Mouse (Mus musculus) CH12.LX (cell line): ENCODE measurements around the gene Nudt12. TPM values are rescaled to one million over a fixed set of nuclear protein-coding genes. Genes with fewer than 3 reads are reported as not detected.

Experiments used
- DNase-seq: peaks from one replicate; pipeline ENCODE4 v3.0.0-alpha.2; 2013; ENCODE audit errors: extremely low read depth
- H3K27ac ChIP-seq: 2 replicates; pipeline ENCODE4 v1.5.1; 2012; ENCODE audit warnings: low read depth, mild to moderate bottlenecking, control low read depth, moderate library complexity; ENCODE audit not compliant: insufficient read depth
- H3K27me3 ChIP-seq: replicated peaks from 2 replicates; pipeline ENCODE3; 2012; ENCODE audit warnings: inconsistent platforms
- H3K36me3 ChIP-seq, 2 experiments: replicated peaks in 1 of 2; 2 replicates each; pipeline versions ENCODE3 to v1.6.1; 2012; ENCODE audit warnings: inconsistent platforms in 1 of 2, low read length in 1 of 2, mild to moderate bottlenecking in 1 of 2, mixed read lengths in 1 of 2, moderate library complexity in 1 of 2; ENCODE audit not compliant: control insufficient read depth in 1 of 2, insufficient read depth in 1 of 2
- H3K4me1 ChIP-seq, 2 experiments: 2 replicates each; pipeline ENCODE4 v1.6.1; 2012; ENCODE audit warnings: inconsistent platforms in 1 of 2, moderate library complexity in 1 of 2; ENCODE audit not compliant: insufficient read depth in 2 of 2, control insufficient read depth in 1 of 2
- H3K4me2 ChIP-seq: 2 replicates; pipeline ENCODE4 v1.6.1; 2012; ENCODE audit warnings: low read depth, mild to moderate bottlenecking, control low read depth; ENCODE audit not compliant: poor library complexity, insufficient read depth, severe bottlenecking
- H3K4me3 ChIP-seq, 3 experiments: fragments of 150-350 bp in 1 of 3; sonication (generic) in 1 of 3; replicated peaks in 1 of 3; 2 replicates each; pipeline versions ENCODE3 to v1.5.1; 2011 to 2012; ENCODE audit warnings: low read depth in 2 of 3, low read length in 2 of 3, mild to moderate bottlenecking in 2 of 3, moderate library complexity in 2 of 3, control low read depth in 1 of 3, improper control_type of control experiment in 1 of 3, inconsistent platforms in 1 of 3, mixed read lengths in 1 of 3; ENCODE audit not compliant: poor library complexity in 1 of 3
- H3K79me2 ChIP-seq: replicated peaks from 2 replicates; pipeline ENCODE4 v1.6.1; 2012; ENCODE audit warnings: mild to moderate bottlenecking, moderate library complexity; ENCODE audit not compliant: control insufficient read depth, poor library complexity, insufficient read depth, severe bottlenecking; ENCODE audit errors: extremely low read depth
- H3K9ac ChIP-seq: 2 replicates; pipeline ENCODE4 v1.6.1; 2012; ENCODE audit warnings: low read depth, mild to moderate bottlenecking, control low read depth, moderate library complexity; ENCODE audit not compliant: insufficient read depth
- H3K9me3 ChIP-seq: replicated peaks from 2 replicates; pipeline ENCODE3; 2012; ENCODE audit warnings: low read length, inconsistent platforms, mixed read lengths
- BHLHE40 ChIP-seq: IDR thresholded peaks from 2 replicates; pipeline ENCODE4 v1.6.1; 2011; ENCODE audit warnings: mild to moderate bottlenecking, low read depth, low read length, improper control_type of control experiment
- CHD2 ChIP-seq: IDR thresholded peaks from 2 replicates; pipeline ENCODE4 v1.6.1; 2011; ENCODE audit warnings: low read length, improper control_type of control experiment
- CTCF ChIP-seq, 2 experiments: IDR thresholded peaks in 1 of 2; conservative IDR thresholded peaks in 1 of 2; 2 replicates each; pipeline ENCODE4 v1.5.1; 2011 to 2012; ENCODE audit warnings: low read depth in 2 of 2, low read length in 2 of 2, improper control_type of control experiment in 1 of 2, inconsistent platforms in 1 of 2, mild to moderate bottlenecking in 1 of 2, moderate library complexity in 1 of 2
- EP300 ChIP-seq: IDR thresholded peaks from 2 replicates; pipeline ENCODE4 v1.6.1; 2011; ENCODE audit warnings: low read length, improper control_type of control experiment
- ETS1 ChIP-seq: conservative IDR thresholded peaks from 2 replicates; pipeline ENCODE4 v1.6.1; 2012; ENCODE audit warnings: low read depth, mild to moderate bottlenecking, inconsistent platforms, low read length, improper control_type of control experiment, moderate library complexity
- HCFC1 ChIP-seq: IDR thresholded peaks from 2 replicates; pipeline ENCODE4 v1.6.1; 2012; ENCODE audit warnings: low read depth, mild to moderate bottlenecking, inconsistent platforms, low read length, improper control_type of control experiment
- IRF4 ChIP-seq: IDR thresholded peaks from 2 replicates; pipeline ENCODE4 v1.6.1; 2014; ENCODE audit warnings: low read depth, mild to moderate bottlenecking, inconsistent platforms, low read length, improper control_type of control experiment
- JUN ChIP-seq: IDR thresholded peaks from 2 replicates; pipeline ENCODE4 v1.6.1; 2011; ENCODE audit warnings: low read depth, mild to moderate bottlenecking, low read length, improper control_type of control experiment, moderate library complexity; ENCODE audit not compliant: insufficient read depth
- MAFK ChIP-seq: IDR thresholded peaks from 2 replicates; pipeline ENCODE4 v1.6.1; 2011; ENCODE audit warnings: low read length, improper control_type of control experiment; ENCODE audit not compliant: insufficient replicate concordance
- MAZ ChIP-seq: IDR thresholded peaks from 2 replicates; pipeline ENCODE4 v1.6.1; 2012; ENCODE audit warnings: low read depth, mild to moderate bottlenecking, inconsistent platforms, low read length, improper control_type of control experiment, moderate library complexity
- MXI1 ChIP-seq: IDR thresholded peaks from 2 replicates; pipeline ENCODE4 v1.6.1; 2011; ENCODE audit warnings: mild to moderate bottlenecking, low read depth, low read length, improper control_type of control experiment
- NRF1 ChIP-seq: IDR thresholded peaks from 2 replicates; pipeline ENCODE4 v1.6.1; 2014; ENCODE audit warnings: low read depth, mild to moderate bottlenecking, inconsistent platforms, low read length, improper control_type of control experiment, moderate library complexity
- SMC3 ChIP-seq: IDR thresholded peaks from 2 replicates; pipeline ENCODE4 v1.6.1; 2011; ENCODE audit warnings: low read depth, low read length, improper control_type of control experiment
- TBP ChIP-seq: conservative IDR thresholded peaks from 2 replicates; pipeline ENCODE4 v1.6.1; 2011; ENCODE audit warnings: low read depth, low read length, improper control_type of control experiment
- UBTF ChIP-seq: IDR thresholded peaks from 2 replicates; pipeline ENCODE4 v1.6.1; 2012; ENCODE audit warnings: low read depth, mild to moderate bottlenecking, inconsistent platforms, low read length, improper control_type of control experiment, moderate library complexity
- USF2 ChIP-seq: conservative IDR thresholded peaks from 2 replicates; pipeline ENCODE4 v1.6.1; 2011; ENCODE audit warnings: low read depth, low read length, improper control_type of control experiment
- ZC3H11A ChIP-seq: IDR thresholded peaks from 2 replicates; pipeline ENCODE4 v1.6.1; 2012; ENCODE audit warnings: low read depth, mild to moderate bottlenecking, inconsistent platforms, low read length, improper control_type of control experiment
- ZKSCAN1 ChIP-seq: IDR thresholded peaks from 2 replicates; pipeline ENCODE4 v1.6.1; 2012; ENCODE audit warnings: low read depth, inconsistent platforms, low read length, improper control_type of control experiment, borderline replicate concordance
- dilution Hi-C: fragments of 300-500 bp; cut with MboI; formaldehyde crosslinking; loops from 2 replicates; pipeline ENCODE4 v1.14.3; 2020; ENCODE audit warnings: low sequenced_read_pairs; ENCODE audit not compliant: extremely low pct_unique_long_range_greater_than_20kb, extremely low pct_ligation_motif_present
- in situ Hi-C: fragments of 300-500 bp; cut with MboI; formaldehyde crosslinking; loops from 3 replicates; pipeline ENCODE4 v1.14.3; 2019; ENCODE audit warnings: low sequenced_read_pairs, low pct_ligation_motif_present, low pct_unique_long_range_greater_than_20kb, mixed read lengths
- polyA plus RNA-seq: library from polyadenylated mRNA; unstranded; fragments of >175 nt; gene quantifications from 2 replicates; pipeline ENCODE4 v1.2.1, GENCODE M21; 2012; ENCODE audit warnings: low read depth; ENCODE audit not compliant: insufficient read length
- total RNA-seq, 2 experiments: library from RNA; depleted of rRNA; stranded (reverse); fragments of 300-350 nt in 1 of 2; fragments of >200 nt in 1 of 2; gene quantifications; 2 replicates each; pipeline ENCODE4 v1.2.3; 2012 to 2014

Nudt12 gene
- total RNA-seq (2012; rRNA removed), result not detected in 2 replicates
- total RNA-seq (2014; rRNA removed), result not detected in 2 replicates
- polyA plus RNA-seq, result not detected in 2 replicates

DNA sequence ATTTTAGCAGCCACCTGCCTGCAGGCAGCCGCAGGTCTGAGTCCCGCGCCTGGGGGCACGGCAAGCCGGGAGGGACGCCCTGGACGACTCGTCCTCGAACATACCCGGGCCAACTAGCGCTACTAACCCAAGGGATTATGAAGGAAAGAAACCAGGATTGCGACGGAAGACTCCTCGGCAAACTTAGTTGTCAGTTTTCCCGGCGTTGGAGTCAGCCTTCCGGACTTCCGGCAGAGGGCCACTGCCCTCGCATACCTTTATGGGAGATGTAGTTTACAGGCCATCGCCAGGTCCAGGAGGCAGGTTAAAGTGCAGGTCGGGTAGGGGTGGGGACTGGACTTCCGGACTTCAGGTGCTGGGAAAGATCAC, at the start of gene Nudt12:
Gene Nudt12, minus strand, starts transcription at position 282 of the 369 bp plus-strand sequence.
- dilution Hi-C loops (no loop called here), in situ Hi-C loops (no loop called here)
- Histone ChIP-seq H3K36me3 (no peaks in the 10 kb centered on the region), H3K9ac (no peak within 1 kb of the TSS), H3K4me3 (no peak within 1 kb of the TSS), H3K27me3 (no peaks in the 10 kb centered on the region), H3K27ac (no peak within 1 kb of the TSS), H3K4me2 (no peak within 1 kb of the TSS), H3K79me2 (no peaks in the 10 kb centered on the region), H3K4me1 (no peaks in the 10 kb centered on the region), H3K9me3 (peaks cover 59% of the 10 kb centered on the region)
- DNase-seq, result no peak
- TF ChIP-seq ZKSCAN1 (no peak), USF2 (no peak), ETS1 (no peak), CHD2 (no peak), HCFC1 (no peak)

DNA sequence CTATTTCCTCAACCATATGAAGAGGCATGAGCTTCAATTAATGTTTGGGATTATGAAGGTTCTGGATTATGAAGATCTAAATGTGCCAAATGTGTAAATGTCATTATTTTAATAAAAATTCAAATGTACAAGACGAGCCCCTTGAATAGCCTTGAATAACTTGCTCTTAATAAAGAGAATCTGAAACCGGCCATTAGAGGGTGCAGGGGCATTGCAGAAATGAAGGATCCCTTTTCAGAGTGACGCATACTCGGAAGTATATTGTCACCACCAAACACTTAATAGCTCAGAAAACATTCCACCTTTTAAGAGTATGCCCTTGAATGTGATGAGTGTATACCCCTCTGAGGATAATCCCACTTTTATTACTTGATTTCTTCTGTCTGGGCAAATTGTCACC, 40.1 kb upstream of the Nudt12 start:
- no peak for DNase-seq
- H3K4me1 ChIP-seq, result no peaks in the 10 kb centered on the region
- H3K27me3 ChIP-seq, result no peaks in the 10 kb centered on the region
- no peak overlapping the region for H3K27ac ChIP-seq
- H3K9me3 ChIP-seq, result peaks cover 6% of the 10 kb centered on the region
- no peaks in the 10 kb centered on the region for H3K36me3 ChIP-seq
- dilution Hi-C loops, result no loop called here
- in situ Hi-C loops, result no loop called here
- no peak overlapping the region for H3K4me3 ChIP-seq
- TF ChIP-seq TBP (no peak), UBTF (no peak), BHLHE40 (no peak), NRF1 (no peak), IRF4 (no peak), CTCF (conservative IDR thresholded peaks at IDR 0.05 in 1 of 2, IDR thresholded peaks at IDR 0.05 in 1 of 2; ENCODE audit: low read depth in 2 of 2, low read length in 2 of 2) (no peak), SMC3 (no peak), MAZ (no peak), ZC3H11A (no peak), MAFK (no peak), MXI1 (no peak), ETS1 (no peak), JUN (no peak), CHD2 (no peak), EP300 (no peak)
- H3K9ac ChIP-seq, result no peak overlapping the region
- H3K79me2 ChIP-seq, result no peaks in the 10 kb centered on the region
- H3K4me2 ChIP-seq, result no peak overlapping the region
